Mouse (Mus musculus): ENCODE measurements at regions not wholly inside any gene's neighbourhood (a gene's known extent, or its start where the extent isn't known, plus 50 kb on each side); places are given as distances from the start of the nearest gene placed in this dataset.

DNA sequence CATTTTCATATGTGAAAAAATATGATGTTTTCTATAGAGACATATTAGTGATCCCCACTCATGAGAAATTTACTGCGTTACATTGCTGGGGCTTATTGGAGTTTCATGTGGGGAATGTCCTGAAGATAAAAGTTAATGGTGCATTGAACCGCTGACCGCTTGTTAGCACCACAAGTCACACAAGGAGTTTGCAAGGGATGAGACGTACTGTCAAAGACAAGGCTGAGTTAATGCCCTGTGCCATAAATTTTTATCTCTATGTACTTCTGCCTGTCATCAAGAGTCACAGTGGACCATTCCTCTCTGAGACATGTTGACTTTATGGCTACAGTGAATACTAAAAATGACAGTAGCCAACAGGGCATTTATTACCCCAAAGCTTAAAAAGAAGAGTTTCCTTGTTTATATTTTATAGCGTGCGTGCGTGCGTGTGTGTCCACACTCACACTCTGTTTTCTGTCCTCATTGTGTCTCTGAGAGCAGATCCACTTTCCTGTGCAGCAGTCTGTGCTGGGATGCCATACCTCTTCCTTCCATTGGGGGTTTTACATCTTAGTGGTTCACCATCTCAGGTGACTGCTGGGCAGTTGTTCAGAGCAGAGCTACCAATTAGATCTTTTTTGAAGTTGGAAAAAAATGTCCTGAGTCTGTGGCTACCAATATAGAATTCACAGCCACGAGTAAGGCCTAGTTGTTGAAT is 451.4 kb downstream of the 1700129C05Rik start:
- DNase-seq (ENCODE audit: extremely low read depth, low read depth, low spot score), result no peak

DNA sequence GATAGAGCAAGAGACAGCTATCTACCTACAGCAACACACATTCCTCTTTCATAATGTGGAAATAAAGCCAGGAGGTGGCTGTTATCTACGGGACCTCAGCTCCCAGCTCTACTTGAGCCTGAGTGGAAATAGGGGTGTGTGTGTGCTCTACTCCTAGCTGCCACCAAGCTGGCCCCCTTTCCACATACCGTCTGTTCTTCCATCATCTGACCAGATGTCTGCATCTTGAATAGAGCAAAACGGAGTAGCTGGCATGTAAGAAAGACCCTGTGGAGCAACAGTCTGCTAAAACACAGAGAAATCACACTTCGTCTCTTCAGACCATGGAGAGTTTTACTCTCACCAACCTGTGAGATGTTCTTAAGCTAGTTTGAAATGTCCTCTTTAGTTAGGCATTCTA is 454.9 kb downstream of the 1700129C05Rik start:
- DNase-seq (ENCODE audit: extremely low read depth, low read depth, low spot score), result no peak

DNA sequence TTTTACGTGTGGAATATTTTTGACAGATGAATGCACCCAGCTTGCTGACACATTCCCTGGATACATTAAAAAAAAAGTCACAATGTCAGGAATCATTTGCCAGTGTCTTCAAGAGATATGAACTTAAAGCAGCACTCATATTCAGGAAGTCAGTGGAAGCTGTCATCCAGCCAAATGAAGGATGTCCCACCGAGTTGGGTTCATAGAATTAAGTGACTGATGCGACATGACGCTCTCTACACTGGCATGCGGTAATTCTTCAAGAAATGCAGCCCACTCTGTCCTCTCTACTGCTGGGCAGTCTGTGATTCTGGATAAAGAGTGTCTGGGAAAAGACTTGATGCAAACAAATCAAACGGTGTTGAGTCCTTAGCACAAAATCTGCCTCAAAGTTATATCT is 463.9 kb downstream of the 1700129C05Rik start:
- DNase-seq (ENCODE audit: extremely low read depth, low read depth, low spot score), result no peak

DNA sequence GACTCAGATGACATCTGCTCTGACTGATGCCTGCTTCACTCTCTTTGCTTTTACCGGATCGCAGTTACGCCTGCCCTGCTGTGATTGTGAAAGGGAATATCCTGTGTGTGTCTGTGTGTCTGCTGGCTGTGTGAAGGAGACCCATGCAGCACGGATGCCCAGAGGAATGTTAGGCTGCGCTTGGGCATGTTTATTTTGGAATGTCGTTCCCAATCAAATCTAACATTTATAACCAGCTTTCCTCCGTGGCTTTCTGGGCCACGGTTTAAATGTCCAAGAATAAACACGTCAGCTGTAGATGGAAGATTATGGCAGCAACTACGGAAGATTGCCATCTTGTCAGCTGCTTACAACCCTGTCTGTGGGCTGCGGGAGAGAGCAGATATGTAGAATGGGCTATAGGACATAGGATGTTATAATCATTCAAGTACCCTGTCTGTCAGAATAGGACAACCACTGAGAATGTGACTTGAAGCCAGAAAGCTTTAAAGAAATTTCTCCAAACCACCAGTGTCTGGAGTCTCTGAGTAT is 464.5 kb downstream of the 1700129C05Rik start:
- DNase-seq (ENCODE audit: extremely low read depth, low read depth, low spot score), result no peak

DNA sequence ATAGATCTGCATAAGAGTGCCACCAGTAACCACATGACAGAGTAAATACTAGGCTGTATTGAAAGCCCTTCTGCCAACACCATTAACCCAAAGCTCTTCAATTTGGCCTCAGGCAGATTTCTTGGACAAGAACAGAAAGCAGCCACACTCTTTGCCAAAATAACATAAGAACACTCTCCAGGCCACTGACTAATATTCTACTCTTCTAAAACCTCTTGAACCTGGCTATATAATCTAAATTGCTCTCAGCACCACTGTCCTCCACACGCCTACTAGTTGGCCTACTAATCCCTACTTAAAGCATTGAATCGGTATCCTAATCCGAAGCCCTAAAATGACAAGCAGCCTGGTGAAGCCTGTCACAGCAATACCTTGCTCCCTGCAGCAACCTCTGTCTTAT is 467.5 kb downstream of the 1700129C05Rik start:
- DNase-seq (ENCODE audit: extremely low read depth, low read depth, low spot score), result peak; percentile 50

DNA sequence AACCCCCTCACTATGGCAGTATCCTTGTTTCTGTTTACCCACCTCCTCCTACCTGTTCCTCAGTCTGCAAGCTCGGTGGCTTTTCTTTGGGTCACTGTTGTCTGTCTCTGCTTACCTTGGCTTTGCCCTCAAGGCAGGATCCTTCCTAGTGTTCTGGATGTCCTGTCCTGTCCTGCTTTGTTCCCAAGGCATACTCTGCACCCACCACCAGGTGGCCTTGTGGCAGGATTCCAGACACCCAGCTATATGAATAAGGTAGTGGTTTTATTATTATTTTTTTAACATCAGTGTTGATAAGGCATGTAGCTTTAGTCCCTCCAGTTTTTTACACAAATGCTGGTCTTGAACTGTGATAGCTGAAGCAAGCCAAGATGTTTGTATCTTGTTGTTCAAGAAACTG is 478.7 kb downstream of the 1700129C05Rik start:
- no peak for DNase-seq (ENCODE audit: extremely low read depth, low read depth, low spot score)

DNA sequence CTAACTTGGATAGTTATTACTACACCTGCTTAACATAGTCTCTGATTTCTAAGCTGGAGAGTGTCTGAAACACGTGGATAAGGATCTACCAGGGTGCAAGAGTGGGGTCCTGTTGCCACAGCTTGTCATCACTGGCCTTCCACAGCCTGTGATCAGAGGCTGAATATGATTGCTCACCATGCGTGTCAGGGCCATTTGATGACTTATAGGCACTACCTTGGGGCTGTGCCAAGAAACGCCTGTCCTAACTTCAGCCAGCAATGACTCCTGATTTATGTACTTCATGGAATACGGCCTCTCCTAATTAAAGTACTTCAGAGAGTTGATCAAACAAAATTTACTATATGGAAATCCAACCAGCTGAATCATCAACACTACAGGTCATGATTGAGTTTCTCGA is 480.1 kb downstream of the 1700129C05Rik start:
- DNase-seq (ENCODE audit: extremely low read depth, low read depth, low spot score), result no peak

DNA sequence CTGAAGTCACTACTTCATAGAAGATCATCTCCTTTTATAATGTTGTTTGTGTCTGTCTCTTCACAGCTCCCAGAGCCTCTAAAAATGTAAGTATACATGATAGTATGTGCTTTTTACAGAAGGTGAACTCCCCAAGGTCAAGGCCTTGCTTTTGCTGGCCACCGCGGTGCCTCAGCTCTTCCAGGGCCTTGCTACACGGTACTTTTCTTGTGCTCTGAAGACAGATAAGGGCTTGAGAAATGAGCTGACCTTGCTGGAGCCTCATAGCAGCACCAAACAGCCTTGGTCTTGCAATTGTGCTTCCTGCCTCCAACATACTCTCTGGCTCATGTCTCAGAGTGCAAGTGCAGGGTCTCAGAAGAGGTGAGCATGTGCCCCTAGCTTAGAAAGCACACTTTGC is 481.3 kb downstream of the 1700129C05Rik start:
- DNase-seq (ENCODE audit: extremely low read depth, low read depth, low spot score), result no peak

DNA sequence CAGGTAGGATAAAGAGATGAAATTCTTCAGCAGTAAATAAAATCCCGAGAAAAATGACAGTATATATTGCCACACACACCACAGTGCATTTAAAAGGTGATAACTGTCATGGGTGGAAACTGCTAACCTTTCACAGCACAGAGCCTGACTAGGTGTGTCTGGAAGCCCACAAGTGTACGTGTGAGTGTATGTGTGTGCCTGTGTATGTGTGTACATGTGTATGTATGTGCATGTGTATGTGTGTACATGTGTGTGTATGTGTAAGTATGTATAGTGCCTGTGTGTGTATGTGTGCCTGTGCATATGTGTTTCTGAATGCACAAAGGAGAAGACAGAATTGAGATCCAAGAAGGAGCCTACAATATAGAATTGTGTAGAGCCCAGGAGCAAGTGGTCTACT is 485.4 kb downstream of the 1700129C05Rik start:
- no peak for DNase-seq (ENCODE audit: extremely low read depth, low read depth, low spot score)

DNA sequence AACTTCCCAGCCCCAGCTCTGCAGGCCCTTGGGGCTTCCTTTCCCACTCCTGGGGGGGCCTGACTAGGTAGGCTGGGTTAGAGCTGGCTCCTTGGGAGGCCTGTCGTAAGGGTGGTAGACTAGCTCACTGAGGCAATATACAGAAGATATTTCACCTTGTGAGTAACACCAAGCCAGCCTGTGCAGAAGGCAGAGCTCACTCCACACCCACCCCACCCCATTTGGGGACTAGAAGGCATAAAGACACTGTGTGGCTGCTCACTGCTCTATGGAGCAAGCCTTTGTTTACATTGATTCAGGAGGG is 485.8 kb downstream of the 1700129C05Rik start:
- DNase-seq (ENCODE audit: extremely low read depth, low read depth, low spot score), result no peak

DNA sequence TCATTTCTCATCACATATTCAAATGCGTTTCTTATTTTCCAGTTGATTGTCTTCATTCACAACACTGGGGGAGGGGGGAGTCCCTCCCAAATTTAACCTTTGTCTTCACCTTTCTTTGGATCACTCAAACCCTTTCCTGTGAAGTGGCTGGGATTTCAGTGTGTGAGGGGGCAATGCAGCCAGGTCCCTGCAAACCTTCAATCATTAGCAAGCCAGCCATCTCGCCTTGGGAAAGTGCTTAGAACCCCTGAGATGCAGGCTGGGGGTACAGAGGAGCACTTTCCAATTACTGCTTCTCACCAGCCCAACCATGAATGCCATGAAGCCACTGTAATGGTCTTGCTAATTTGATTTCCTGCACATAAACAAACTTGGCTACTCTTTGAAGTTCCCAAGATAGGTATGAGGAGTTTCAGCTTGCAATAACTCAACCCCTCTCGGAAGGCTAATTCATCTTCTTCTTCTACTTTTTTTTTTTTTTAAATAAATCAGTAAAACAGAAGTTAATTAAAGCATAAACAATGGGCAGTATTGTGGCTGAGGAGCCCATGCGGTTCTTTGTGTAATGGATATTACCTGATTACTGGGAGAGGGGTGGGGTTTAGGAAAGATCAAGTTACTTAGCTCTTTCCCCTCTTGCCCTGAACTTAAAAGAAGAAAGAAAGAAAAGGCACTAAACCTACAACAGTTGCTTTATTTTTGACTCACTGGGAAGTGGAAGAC is 486.3 kb downstream of the 1700129C05Rik start:
- no peak for DNase-seq (ENCODE audit: extremely low read depth, low read depth, low spot score)

DNA sequence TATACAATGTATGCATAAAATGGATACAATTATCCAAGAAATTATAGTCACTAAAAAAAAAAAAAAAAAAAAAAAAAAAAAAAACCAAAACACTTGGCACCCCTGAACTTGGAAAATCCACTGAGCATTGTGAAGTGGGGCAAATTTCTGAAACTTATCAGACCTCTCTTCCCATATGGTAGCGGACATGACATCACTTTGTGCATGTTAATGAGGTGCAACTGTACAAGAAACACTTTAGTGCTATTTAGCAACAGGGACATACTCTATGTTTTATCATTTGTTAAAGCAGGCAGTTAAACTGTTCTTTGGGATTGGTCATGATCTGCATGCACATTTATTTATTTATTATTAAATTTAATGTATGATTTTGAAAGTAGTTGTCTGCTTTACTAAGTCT is 489.7 kb downstream of the 1700129C05Rik start:
- no peak for DNase-seq (ENCODE audit: extremely low read depth, low read depth, low spot score)

DNA sequence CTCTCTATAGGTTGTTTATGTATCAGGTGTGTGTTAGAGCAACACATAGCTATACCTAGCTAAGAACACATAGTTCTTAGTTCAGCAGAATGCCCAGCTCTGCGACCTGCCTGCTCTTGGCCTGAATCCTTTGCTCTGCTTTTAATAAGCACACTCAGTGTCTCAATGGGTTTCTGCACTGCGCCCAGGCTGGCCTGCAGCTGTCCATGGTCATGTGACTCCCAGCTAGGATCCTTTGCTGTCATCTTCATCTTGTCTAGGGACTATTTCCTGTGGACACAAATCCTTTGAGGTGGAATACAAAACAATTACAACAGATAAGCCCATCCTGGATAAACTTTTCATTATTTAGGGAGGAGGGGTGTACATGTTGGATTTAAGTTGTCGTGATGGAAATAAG is 490.7 kb downstream of the 1700129C05Rik start:
- DNase-seq (ENCODE audit: extremely low read depth, low read depth, low spot score), result no peak

DNA sequence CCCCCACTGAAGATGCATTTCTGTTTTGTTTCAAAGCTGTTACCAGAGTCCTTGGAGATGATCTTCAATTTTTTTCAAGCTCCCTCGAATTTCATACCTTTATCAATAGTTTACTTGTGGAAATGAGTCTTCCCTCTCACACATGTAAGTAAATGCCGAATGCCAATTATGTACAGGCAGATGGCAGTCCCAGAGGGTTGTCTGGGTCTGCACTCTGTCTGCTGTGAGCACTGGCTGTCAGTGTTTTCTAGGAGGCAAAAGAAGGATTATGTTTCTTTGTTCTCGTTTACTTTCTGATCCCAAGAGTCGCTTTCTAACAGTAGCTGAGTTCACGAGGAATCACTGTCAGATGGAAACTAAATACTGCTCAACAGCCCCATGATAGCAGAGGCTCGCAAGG is 491.5 kb downstream of the 1700129C05Rik start:
- no peak for DNase-seq (ENCODE audit: extremely low read depth, low read depth, low spot score)

DNA sequence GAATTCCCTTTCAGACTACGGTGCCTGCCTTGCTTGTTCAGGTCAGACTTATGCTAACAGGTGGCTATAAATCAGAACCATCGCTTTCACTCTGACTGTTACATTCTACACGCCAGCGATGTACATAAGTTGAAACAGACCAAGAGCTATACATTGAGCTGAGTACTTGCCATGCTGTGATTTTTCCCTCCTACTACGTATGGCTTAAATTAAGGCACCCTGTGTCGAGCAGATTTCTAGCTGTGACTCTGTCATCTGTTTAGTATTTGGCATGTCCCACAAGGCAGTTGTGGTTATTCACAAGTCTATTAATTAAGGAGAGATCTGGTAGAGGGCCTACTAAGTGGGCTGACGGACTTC is 504.4 kb downstream of the 1700129C05Rik start:
- no peak for DNase-seq (ENCODE audit: extremely low read depth, low read depth, low spot score)

DNA sequence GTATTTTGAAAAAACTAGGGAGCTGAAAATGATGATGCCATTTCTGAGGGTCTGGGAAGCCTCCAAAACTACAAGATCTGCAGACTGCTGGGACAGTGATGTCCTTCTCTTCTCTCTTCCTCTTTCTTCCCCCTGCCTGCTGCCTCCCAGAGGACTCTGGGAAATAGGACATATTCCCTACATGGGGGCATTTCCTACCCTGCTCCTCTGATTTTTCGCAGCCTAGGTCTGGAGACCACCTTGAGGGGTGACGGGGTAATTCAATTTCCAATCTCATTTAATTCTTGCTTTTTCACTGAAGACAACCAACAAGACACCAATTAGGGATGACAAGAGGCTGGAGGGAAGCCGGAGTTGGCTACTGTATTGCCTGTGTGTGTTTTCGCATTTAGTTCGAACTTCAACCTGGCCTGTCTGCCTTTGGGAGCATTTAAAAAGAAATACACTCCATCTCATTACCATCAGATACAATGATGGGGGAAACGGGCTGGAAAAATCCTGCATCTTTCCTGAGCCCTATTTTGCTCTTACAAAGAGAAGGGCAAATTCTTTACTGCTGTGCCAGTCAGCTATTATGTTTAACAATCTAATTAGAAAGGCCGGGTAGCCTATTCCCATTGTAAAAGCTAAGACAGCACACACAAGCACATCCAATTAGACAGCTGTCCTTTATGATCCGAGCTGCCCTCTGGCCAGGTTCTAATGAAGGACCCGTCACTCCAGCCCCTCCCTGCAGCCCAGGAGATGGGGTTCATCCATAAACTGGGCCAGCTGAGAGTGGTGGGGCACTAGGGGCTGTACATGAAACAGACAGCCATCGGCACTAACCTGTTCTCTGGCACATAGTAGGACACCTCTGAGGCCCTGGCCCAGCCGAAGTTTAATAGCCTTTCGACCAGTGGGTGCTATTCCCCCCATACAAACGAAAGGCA is 505.0 kb downstream of the 1700129C05Rik start:
- DNase-seq (ENCODE audit: extremely low read depth, low read depth, low spot score), result no peak

DNA sequence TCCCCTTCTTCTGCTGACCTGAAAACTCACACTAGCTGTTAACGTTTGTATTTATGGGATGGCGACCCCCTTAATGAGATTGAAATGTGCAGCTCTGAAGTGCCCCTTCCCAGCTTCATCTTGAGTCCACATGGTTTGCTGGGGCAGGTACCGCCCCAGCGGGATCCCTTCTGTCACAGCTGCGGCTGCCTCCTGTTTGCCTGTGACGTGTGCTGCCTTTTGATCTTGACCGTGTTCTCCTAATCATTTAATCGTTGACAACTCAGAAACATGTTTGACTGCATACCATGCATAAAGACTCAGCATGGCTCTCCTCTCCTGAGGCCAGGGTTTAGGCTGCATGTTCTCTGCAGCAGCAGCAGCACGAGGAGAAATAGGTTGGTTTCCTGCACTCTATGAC is 511.5 kb downstream of the 1700129C05Rik start:
- DNase-seq (ENCODE audit: extremely low read depth, low read depth, low spot score), result no peak

DNA sequence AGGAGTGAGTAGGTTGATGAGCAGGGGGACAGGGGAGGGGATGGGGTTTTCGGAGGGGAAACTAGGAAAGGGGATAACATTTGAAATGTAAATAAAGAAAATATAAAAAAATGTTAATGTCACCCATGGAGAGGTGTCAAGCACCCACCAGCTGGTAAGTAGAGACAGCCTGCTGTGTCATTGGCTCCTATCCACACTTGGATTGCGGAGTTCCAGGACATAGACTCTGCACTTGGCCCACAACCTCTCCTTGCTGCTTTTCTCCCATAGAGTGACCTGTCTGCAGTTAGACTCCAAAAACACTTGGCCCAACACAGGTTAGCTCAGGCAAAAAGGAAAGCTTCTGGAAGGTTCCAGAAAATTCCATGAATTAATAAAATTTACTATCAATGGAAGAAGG is 514.4 kb downstream of the 1700129C05Rik start:
- DNase-seq (ENCODE audit: extremely low read depth, low read depth, low spot score), result no peak

DNA sequence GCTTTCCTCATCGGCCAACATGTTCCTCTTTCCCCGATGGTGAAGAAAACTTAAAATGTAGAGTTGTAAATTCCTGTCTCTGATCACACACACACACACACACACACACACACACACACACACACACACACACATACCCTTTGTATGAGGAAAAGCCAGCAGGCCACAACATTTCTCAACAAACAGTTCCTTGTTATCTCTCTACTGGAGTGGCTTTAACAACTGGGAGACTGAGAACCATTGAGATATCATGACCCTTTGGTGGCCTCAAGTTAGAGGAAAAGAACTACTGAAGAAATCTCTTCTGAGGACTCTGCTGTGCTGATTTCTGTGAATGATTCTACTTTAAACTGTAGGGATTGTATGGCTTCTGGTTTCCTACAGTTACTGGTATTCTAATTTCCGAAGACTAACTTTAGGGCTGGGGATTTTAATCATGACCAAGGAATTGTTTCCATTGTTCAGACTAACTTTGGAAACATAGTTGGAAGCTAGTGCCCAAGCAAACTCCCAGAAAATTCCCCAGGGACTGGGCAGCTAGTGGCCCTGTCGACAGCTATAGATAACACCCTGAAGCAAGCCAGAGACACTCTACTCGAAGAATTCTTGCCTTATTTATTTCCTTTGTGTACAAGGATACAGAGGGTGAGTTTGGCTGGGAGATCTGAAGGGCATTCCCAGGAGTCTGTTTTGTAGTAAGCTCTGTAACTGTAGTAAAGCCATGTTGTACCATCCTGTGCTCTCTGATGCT is 516.0 kb downstream of the 1700129C05Rik start:
- no peak for DNase-seq (ENCODE audit: extremely low read depth, low read depth, low spot score)

DNA sequence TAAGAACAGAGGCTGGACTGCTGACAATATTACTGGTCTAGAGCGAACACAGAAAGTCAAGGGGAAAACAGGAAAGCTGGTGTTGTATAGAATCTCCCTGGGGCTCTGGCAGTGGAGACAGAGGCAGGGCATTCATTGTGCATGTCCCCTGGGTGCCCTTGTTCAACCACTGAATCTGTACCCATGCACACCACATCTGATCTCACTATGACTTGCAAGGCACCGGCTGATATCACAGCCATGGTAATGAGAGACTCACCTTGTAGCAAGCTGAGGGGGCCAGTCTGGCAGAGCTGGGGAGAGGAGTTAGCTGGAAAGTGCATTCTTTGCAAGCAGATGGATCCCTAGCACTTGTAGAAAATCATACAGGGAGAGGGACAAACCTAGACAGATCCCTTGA is 522.5 kb downstream of the 1700129C05Rik start:
- DNase-seq (ENCODE audit: extremely low read depth, low read depth, low spot score), result no peak

DNA sequence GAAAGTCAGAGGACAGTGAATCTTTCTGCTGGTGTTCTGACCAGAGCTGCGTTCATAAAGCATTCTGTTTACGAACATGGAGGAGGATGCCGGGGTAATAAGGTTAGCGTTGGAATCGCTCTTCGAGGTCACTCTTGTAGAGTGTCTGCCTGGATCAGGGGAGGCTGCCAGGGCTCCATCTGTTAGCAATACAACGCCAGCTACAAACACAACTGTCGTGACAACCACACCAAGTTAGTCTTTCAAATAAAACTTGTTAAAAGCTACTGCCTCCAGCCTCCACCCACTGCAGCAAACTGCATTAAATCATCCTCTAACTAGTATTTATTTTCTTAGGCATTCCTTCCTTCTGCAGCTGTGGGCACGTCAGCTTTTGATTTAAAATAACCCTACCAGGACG is 525.0 kb downstream of the 1700129C05Rik start:
- no peak for DNase-seq (ENCODE audit: extremely low read depth, low read depth, low spot score)
